Mouse (Mus musculus) brain, embryonic 14.5 days (tissue): ENCODE data around the gene Prtg.

ENCODE experiments used
- CTCF ChIP-seq: fragments of 200-500 bp; IDR thresholded peaks from 2 replicates; pipeline ENCODE4 v1.5.1; 2012; ENCODE audit warnings: inconsistent platforms, mild to moderate bottlenecking, moderate library complexity, borderline replicate concordance; ENCODE audit not compliant: insufficient read depth, insufficient read length; ENCODE audit errors: extremely low read depth
- POLR2A ChIP-seq: fragments of 200-500 bp; IDR thresholded peaks from 2 replicates; pipeline ENCODE4 v1.6.1; 2012; ENCODE audit warnings: mild to moderate bottlenecking, inconsistent platforms, borderline replicate concordance; ENCODE audit not compliant: poor library complexity, insufficient read depth, insufficient read length, severe bottlenecking; ENCODE audit errors: extremely low read depth

DNA sequence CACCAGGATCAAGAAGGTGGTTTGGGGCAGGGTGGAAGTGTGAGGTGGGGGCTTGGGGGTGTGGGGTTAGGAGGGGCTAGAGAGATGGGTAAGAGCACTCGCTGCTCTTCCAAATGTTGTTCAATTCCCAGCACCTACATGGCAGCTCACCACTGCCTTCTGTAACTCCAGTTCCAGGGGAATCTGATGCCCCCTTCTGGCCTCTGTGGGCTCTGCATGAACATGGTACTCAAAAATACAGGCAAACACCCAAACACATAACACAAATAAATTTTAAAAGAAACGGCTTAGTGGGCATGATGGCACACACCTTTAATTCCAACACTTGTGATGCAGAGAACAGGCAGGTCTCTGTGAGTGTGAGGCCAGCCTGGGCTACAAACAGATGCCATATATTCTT is 148.1 kb downstream of the Prtg start:
- TF ChIP-seq CTCF, result peak; percentile 57; the same call in 1 of the 2 replicates
- TF ChIP-seq POLR2A, result no peak
